Mouse (Mus musculus) kidney, adult 2 months (tissue): ENCODE data around the gene Smc3. TPM values are rescaled to one million over a fixed set of nuclear protein-coding genes. Genes with fewer than 3 reads are reported as not detected.
A peak's percentile ranks its signal among the peaks of the same experiment; 100 is the strongest.

Experiments
- DNase-seq: peaks from one replicate; pipeline ENCODE4 v3.0.0; 2021
- H3K27ac ChIP-seq: fragments of 200-500 bp; 2 replicates; pipeline ENCODE4 v1.5.1; 2012; ENCODE audit warnings: low read depth, low read length, control low read depth, inconsistent platforms; ENCODE audit not compliant: insufficient read depth
- H3K27me3 ChIP-seq: fragments of 200-500 bp; replicated peaks from 2 replicates; pipeline ENCODE4 v1.6.1; 2012; ENCODE audit warnings: mild to moderate bottlenecking, moderate library complexity, low read length, inconsistent platforms; ENCODE audit not compliant: control insufficient read depth, insufficient read depth
- H3K36me3 ChIP-seq: fragments of 200-500 bp; 2 replicates; pipeline ENCODE4 v1.6.1; 2012; ENCODE audit warnings: mild to moderate bottlenecking, moderate library complexity, low read length, inconsistent platforms; ENCODE audit not compliant: control insufficient read depth, insufficient read depth
- H3K4me1 ChIP-seq: fragments of 200-500 bp; 2 replicates; pipeline ENCODE4 v1.6.1; 2011; ENCODE audit warnings: low read length; ENCODE audit not compliant: control insufficient read depth, insufficient read depth
- H3K4me3 ChIP-seq: fragments of 200-500 bp; 2 replicates; pipeline ENCODE4 v1.5.1; 2011; ENCODE audit warnings: mild to moderate bottlenecking, low read depth, low read length, control low read depth; ENCODE audit not compliant: insufficient read depth
- CTCF ChIP-seq: fragments of 200-500 bp; conservative IDR thresholded peaks from 2 replicates; pipeline ENCODE4 v1.5.1; 2011; ENCODE audit warnings: low read depth, mild to moderate bottlenecking, control low read depth, low read length, moderate library complexity, mixed read lengths; ENCODE audit not compliant: insufficient read depth, insufficient read length
- POLR2A ChIP-seq: fragments of 200-500 bp; IDR thresholded peaks from one replicate; pipeline ENCODE4 v1.6.1; 2011; ENCODE audit warnings: low read depth, low read length, control low read depth
- WGBS: fragments of 180-500 bp; shearing (Covaris S2); methylation state at CpG from one replicate; pipeline ENCODE4 v1.1.7; 2018; 5-methylcytosine and 5-hydroxymethylcytosine counted together
- polyA plus RNA-seq: library from polyadenylated mRNA; depleted of rRNA; stranded (reverse); fragments of >200 nt; gene quantifications from 2 replicates; pipeline ENCODE4 v1.2.3, GENCODE M21; 2012

The Smc3 gene
- polyA plus RNA-seq, 1 experiment = 5.1 TPM

GRCm38 (mm10) chr19:53557267-53557936, 42.8 kb upstream of the Smc3 start:
- Histone ChIP-seq H3K4me1 (peaks cover 5% of the 10 kb centered on the region; the same call in 1 of the 2 replicates), H3K27me3 (no peaks in the 10 kb centered on the region), H3K27ac (no peak overlapping the region), H3K4me3 (no peak overlapping the region), H3K36me3 (no peaks in the 10 kb centered on the region)
- TF ChIP-seq CTCF (no peak), POLR2A (no peak)
- DNase-seq = peak; percentile 28
- 22% methylated on average over 20 of the region's 20 CpGs for WGBS

- H3K36me3 ChIP-seq = no peaks in the 10 kb centered on the region
- DNase-seq = no peak
- no peaks in the 10 kb centered on the region for H3K27me3 ChIP-seq
- H3K27ac ChIP-seq = no peak overlapping the region
- TF ChIP-seq CTCF (no peak), POLR2A (no peak)
- H3K4me3 ChIP-seq = no peak overlapping the region
- 97% methylated on average over 3 of the region's 3 CpGs for WGBS
- H3K4me1 ChIP-seq = peaks cover 6% of the 10 kb centered on the region; the same call in 1 of the 2 replicates
These were observed 39.8 kb upstream of the Smc3 start for GRCm38 (mm10) chr19:53560436-53560835.

GRCm38 (mm10) chr19:53564174-53564573, 36.0 kb upstream of the Smc3 start:
- DNase-seq = peak; percentile 81
- no peaks in the 10 kb centered on the region for H3K36me3 ChIP-seq
- peak overlapping the region; percentile 35; the same call in 1 of the 2 replicates for H3K27ac ChIP-seq
- H3K27me3 ChIP-seq = no peaks in the 10 kb centered on the region
- no peak overlapping the region for H3K4me3 ChIP-seq
- 33% methylated on average over 4 of the region's 4 CpGs for WGBS
- peaks cover 6% of the 10 kb centered on the region; the same call in 1 of the 2 replicates for H3K4me1 ChIP-seq
- TF ChIP-seq POLR2A (no peak), CTCF (no peak)

- Histone ChIP-seq H3K4me3 (no peak overlapping the region), H3K27ac (no peak overlapping the region), H3K27me3 (no peaks in the 10 kb centered on the region), H3K36me3 (no peaks in the 10 kb centered on the region), H3K4me1 (peaks cover 6% of the 10 kb centered on the region; the same call in 1 of the 2 replicates)
- DNase-seq = no peak
- TF ChIP-seq CTCF (no peak), POLR2A (no peak)
- WGBS = 93% methylated on average over 14 of the region's 14 CpGs
These were observed 34.5 kb upstream of the Smc3 start for GRCm38 (mm10) chr19:53565565-53566277.

- H3K27me3 ChIP-seq = no peaks in the 10 kb centered on the region
- TF ChIP-seq POLR2A = no peak
- no peak for TF ChIP-seq CTCF
- no peak for DNase-seq
- H3K4me3 ChIP-seq = no peak overlapping the region
- WGBS = 55% methylated on average over 11 of the region's 11 CpGs
- H3K4me1 ChIP-seq = peaks cover 6% of the 10 kb centered on the region; the same call in 1 of the 2 replicates
- H3K27ac ChIP-seq = no peak overlapping the region
- H3K36me3 ChIP-seq = no peaks in the 10 kb centered on the region
These were observed 32.3 kb upstream of the Smc3 start for GRCm38 (mm10) chr19:53567864-53568263.

- no peak for DNase-seq
- no peak overlapping the region for H3K27ac ChIP-seq
- no peaks in the 10 kb centered on the region for H3K36me3 ChIP-seq
- 71% methylated on average over 3 of the region's 3 CpGs for WGBS
- peaks cover 6% of the 10 kb centered on the region; the same call in 1 of the 2 replicates for H3K4me1 ChIP-seq
- TF ChIP-seq POLR2A (no peak), CTCF (no peak)
- H3K4me3 ChIP-seq = no peak overlapping the region
- no peaks in the 10 kb centered on the region for H3K27me3 ChIP-seq
These were observed 31.6 kb upstream of the Smc3 start for GRCm38 (mm10) chr19:53568553-53568952.

- H3K27me3 ChIP-seq = no peaks in the 10 kb centered on the region
- no peaks in the 10 kb centered on the region for H3K4me1 ChIP-seq
- no peak for TF ChIP-seq POLR2A
- TF ChIP-seq CTCF = no peak
- no peaks in the 10 kb centered on the region for H3K36me3 ChIP-seq
- DNase-seq = no peak
- no peak overlapping the region for H3K27ac ChIP-seq
- WGBS = 82% methylated on average over 4 of the region's 4 CpGs
- H3K4me3 ChIP-seq = no peak overlapping the region
These were observed 29.1 kb upstream of the Smc3 start for GRCm38 (mm10) chr19:53571056-53571455.
